Mouse (Mus musculus): Measurements from ENCODE around the gene Ankrd33b. TPM values are rescaled to one million over a fixed set of nuclear protein-coding genes. Genes with fewer than 3 reads are reported as not detected.

Ankrd33b gene
- polyA plus RNA-seq, 1 experiment from 2014 or later = 0.28 TPM

DNA sequence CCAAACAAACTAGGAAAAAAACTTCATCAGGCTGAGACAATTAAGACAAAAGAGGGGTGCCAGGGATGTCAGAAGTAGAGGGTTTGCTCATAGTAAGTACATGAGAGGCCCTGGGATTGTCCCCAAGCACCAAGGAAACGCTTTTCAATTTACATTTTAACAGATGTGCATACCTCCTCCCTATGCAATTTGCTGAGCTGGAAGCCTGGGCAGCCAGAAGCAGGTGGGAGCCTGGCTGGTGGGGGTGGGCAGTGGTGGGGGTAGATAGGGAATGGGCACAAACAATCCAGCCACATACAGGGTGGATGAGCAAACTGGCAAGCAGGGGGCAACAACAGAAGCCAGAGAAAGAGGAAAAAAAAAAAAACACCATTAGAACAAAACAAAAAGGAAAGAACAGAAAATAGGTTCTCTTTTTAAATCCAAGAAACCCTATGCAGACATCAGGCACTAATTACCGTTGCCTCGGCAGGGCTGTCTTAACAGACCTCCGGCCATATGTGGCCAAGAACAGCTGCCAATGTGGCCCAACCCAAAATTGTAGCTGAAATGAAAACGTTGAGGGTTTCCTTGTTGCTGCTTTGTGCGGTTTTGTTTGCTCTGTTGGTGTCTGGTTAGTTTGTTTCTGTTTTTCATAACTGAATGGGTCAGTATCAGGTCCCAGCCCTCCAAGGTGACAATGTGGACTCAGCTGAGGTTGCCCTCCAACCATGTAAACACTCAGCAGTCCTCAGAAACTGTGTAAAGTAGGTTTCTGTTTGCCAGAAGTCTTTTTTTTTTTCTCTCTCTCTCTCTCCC, 49.2 kb downstream of the Ankrd33b start:
- H3K27me3 ChIP-seq = no peaks in the 10 kb centered on the region
- no peaks in the 10 kb centered on the region for H3K4me1 ChIP-seq (replicated peaks)
- 51% methylated on average over 6 of the region's 6 CpGs for WGBS (ENCODE audit: insufficient replicate concordance)
- no peak overlapping the region for H3K27ac ChIP-seq
- 0 out of 2 replicates have a peak, but pooled peaks cover 4% of the 10 kb centered on the region for H3K9me3 ChIP-seq (replicated peaks)
- H3K36me3 ChIP-seq = no peaks in the 10 kb centered on the region
- ATAC-seq (ENCODE audit: low read depth) (no peak), DNase-seq (no peak)
- no peak overlapping the region for H3K9ac ChIP-seq
- no peak overlapping the region for H3K4me3 ChIP-seq (replicated peaks)
- H3K4me2 ChIP-seq = no peak overlapping the region

DNA sequence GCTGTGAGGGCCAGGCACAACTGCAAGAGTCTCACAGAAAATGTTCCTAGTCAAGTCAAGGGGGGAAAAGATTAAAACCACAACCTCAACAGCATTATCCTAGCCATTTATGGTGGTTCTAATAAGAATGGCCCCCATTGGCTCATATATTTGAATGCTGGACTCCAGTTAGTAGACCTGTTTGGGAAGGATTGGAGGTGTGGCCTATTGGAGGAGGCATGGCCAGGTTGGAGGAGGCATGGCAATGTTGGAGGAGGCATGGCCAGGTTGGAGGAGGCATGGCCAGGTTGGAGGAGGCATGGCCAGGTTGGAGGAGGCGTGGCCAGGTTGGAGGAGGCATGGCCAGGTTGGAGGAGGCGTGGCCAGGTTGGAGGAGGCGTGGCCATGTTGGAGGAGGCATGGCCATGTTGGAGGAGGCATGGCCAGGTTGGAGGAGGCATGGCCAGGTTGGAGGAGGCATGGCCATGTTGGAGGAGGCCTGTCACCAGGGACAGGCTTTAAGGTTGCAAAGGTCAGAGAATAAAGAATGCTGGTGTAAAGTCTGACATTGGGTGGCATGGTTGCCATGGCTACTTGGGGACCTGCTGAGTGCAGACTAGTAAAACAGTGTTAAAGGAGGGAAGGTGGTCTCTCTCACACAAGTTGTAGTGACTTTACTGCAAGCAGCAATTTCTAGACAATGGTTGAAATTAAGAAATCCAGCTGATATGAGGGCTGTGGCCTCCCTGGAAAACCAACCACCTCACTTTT, 50.3 kb downstream of the Ankrd33b start:
- no peaks in the 10 kb centered on the region for H3K36me3 ChIP-seq
- 0 out of 2 replicates have a peak, but pooled peaks cover 4% of the 10 kb centered on the region for H3K9me3 ChIP-seq (replicated peaks)
- no peaks in the 10 kb centered on the region for H3K27me3 ChIP-seq
- no peak overlapping the region for H3K27ac ChIP-seq
- DNase-seq = no peak
- ATAC-seq (ENCODE audit: low read depth) = no peak
- H3K4me1 ChIP-seq (replicated peaks) = no peaks in the 10 kb centered on the region
- H3K4me3 ChIP-seq (replicated peaks) = no peak overlapping the region
- no peak overlapping the region for H3K4me2 ChIP-seq
- 59% methylated on average over 3 of the region's 3 CpGs for WGBS (ENCODE audit: insufficient replicate concordance)
- no peak overlapping the region for H3K9ac ChIP-seq

DNA sequence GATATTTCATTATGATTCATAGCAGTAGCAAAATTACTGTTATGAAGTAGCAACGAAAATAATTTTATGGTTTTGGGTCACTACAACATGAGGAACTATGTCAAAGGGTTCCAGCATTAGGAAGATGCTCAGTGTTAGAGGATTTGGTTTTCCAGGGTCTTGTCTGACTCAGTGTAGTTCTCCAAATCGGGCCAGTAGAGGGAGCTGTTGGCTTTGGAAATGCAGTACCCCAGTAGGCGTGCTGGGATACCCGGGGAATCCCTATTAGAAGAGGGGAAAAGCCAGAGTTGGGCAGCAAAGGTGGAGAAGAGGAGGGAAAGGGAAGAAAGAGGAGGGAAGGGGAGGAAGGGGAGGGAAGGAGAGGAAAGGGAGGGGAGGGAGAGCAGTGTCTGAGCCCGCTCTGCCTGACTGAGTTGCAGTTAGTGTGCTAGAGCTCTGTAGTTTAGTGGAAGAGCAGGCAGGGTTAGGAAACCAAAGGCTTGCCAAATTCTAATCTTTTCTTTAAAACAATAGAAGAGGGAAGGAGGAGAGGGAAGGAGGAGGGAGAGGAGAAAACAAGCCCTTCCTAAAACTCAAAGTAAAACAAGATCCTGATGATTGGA, 51.8 kb downstream of the Ankrd33b start:
- Histone ChIP-seq H3K9ac (no peak overlapping the region), H3K4me1 (replicated peaks) (no peaks in the 10 kb centered on the region), H3K4me3 (replicated peaks) (no peak overlapping the region), H3K27ac (no peak overlapping the region), H3K9me3 (replicated peaks) (0 out of 2 replicates have a peak, but pooled peaks cover 4% of the 10 kb centered on the region), H3K27me3 (no peaks in the 10 kb centered on the region), H3K36me3 (no peaks in the 10 kb centered on the region), H3K4me2 (no peak overlapping the region)
- no peak for ATAC-seq (ENCODE audit: low read depth)
- 11% methylated on average over 5 of the region's 5 CpGs for WGBS (ENCODE audit: insufficient replicate concordance)
- peak; percentile 15 for DNase-seq

DNA sequence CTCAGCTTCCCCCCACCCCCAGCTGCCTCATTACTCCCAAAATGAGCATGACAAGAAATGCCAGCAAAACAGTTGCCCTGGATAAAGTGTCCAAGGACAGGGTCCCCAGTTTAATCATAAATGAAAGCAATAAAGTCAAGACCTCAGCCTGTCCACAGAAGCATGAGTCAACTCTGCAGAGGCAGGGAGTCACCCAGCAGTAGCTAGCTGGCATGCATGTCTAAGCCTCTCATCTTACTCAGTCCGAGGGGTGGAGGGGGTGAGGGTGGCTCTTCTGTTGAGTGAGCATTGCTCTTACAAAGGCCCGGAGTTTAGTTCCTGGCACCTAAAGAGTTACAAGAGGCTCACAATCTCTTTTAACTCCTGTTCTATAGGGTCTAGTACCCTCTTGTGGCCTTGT, 55.5 kb downstream of the Ankrd33b start:
- ATAC-seq (ENCODE audit: low read depth) = no peak
- WGBS (ENCODE audit: insufficient replicate concordance) = 55% methylated on average over 2 of the region's 2 CpGs
- DNase-seq = no peak
- H3K27ac ChIP-seq = no peak overlapping the region
- H3K4me1 ChIP-seq (replicated peaks) = no peaks in the 10 kb centered on the region
- H3K9me3 ChIP-seq (replicated peaks) = 0 out of 2 replicates have a peak, but pooled peaks cover 2% of the 10 kb centered on the region
- no peak overlapping the region for H3K4me2 ChIP-seq
- no peaks in the 10 kb centered on the region for H3K27me3 ChIP-seq
- no peaks in the 10 kb centered on the region for H3K36me3 ChIP-seq
- H3K4me3 ChIP-seq (replicated peaks) = no peak overlapping the region
- no peak overlapping the region for H3K9ac ChIP-seq

DNA sequence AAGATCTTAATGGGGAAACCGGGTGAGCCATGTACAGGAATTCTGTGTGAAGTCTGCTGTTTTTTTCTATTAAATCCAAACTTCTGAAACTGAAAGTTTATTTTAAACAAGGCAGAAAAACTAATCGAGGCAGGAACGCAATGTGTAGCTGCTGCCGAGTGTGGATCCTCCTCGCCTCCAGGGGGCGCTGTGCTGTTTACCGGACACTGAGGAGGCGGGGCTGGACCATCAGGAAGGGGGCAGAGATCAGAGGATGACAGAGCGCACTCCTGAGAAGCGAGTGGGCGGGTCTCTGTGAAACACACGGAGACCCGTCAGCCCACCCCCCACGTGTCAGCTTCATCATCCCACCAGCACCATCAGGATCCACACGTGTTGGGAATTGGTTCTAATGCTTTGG, 58.0 kb downstream of the Ankrd33b start:
- no peaks in the 10 kb centered on the region for H3K27me3 ChIP-seq
- no peak overlapping the region for H3K4me3 ChIP-seq (replicated peaks)
- no peak overlapping the region for H3K9ac ChIP-seq
- H3K36me3 ChIP-seq = no peaks in the 10 kb centered on the region
- no peaks in the 10 kb centered on the region for H3K9me3 ChIP-seq (replicated peaks)
- no peaks in the 10 kb centered on the region for H3K4me1 ChIP-seq (replicated peaks)
- H3K27ac ChIP-seq = no peak overlapping the region
- no peak overlapping the region for H3K4me2 ChIP-seq
- ATAC-seq (ENCODE audit: low read depth) = no peak
- whole genome bisulfite sequencing (ENCODE audit: insufficient replicate concordance) = 50% methylated on average over 15 of the region's 15 CpGs
- DNase-seq = no peak

DNA sequence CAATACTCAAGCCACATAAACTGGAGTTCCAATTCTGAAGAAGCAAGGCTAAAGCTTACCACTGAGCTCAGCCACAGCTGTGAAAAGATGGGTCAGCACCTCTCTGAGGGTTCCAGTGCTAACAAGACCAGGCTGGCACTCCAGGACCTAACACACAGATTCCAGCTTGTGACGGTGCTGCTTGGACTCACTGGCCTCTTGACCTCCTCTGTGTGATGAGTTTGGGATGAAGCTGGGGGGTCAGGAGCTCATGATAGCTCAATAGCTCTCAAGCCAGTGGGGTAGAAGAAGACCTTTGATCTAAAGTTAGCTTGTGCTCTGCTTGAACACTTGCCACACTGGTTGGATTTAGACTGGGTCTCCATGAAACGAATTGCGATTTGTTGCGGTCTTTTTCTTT, 60.8 kb downstream of the Ankrd33b start:
- Histone ChIP-seq H3K27ac (no peak overlapping the region), H3K4me1 (replicated peaks) (no peaks in the 10 kb centered on the region), H3K27me3 (no peaks in the 10 kb centered on the region), H3K9ac (no peak overlapping the region), H3K4me2 (no peak overlapping the region), H3K36me3 (no peaks in the 10 kb centered on the region), H3K9me3 (replicated peaks) (no peaks in the 10 kb centered on the region), H3K4me3 (replicated peaks) (no peak overlapping the region)
- DNase-seq (no peak), ATAC-seq (ENCODE audit: low read depth) (no peak)
- 79% methylated on average over 4 of the region's 4 CpGs for WGBS (ENCODE audit: insufficient replicate concordance)

DNA sequence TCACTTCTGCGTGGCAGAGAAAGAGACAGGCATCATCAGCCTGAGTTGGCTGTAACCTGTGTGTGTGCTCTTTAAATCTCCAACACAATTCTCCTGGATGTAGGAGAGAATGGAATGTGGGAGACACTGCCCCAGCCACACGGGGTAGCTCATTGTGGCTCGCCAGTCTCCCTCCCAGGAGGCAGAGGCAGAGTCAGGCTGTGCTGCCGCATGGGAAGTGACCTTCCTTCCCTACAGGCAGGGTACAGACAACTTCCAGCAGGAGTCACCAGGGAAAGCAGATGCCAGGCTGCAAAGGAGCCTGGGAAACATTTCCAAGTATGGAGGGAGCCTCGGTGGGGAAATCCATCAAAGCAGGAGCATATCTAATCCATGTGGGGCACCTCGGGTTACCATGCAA, 62.3 kb downstream of the Ankrd33b start:
- WGBS (ENCODE audit: insufficient replicate concordance) = 52% methylated on average over 6 of the region's 6 CpGs
- Histone ChIP-seq H3K27me3 (no peaks in the 10 kb centered on the region), H3K4me3 (replicated peaks) (no peak overlapping the region), H3K27ac (no peak overlapping the region), H3K9ac (no peak overlapping the region), H3K4me2 (no peak overlapping the region), H3K36me3 (no peaks in the 10 kb centered on the region), H3K4me1 (replicated peaks) (no peaks in the 10 kb centered on the region), H3K9me3 (replicated peaks) (no peaks in the 10 kb centered on the region)
- ATAC-seq (ENCODE audit: low read depth) (no peak), DNase-seq (no peak)

DNA sequence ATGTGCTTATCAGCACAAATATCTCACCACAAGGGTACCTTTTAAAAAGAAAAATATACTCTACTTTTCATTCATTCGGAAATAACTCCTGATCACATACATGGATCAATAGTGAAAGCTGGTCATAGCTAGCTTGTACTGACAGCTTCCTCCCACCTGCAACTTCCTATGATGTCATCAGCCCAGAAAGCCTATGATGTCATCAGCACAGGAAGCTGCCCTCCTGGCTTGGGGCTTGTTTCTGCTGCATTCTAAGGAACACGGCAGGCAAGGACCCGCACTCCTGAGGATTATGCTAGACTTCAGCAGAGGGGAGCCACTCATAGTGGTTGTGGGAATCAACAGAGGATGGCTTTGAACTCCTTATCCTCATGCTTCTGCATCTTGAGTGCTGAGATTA, 63.2 kb downstream of the Ankrd33b start:
- Histone ChIP-seq H3K27me3 (no peaks in the 10 kb centered on the region), H3K27ac (no peak overlapping the region), H3K4me3 (replicated peaks) (no peak overlapping the region), H3K36me3 (no peaks in the 10 kb centered on the region), H3K4me2 (no peak overlapping the region), H3K9me3 (replicated peaks) (no peaks in the 10 kb centered on the region), H3K9ac (no peak overlapping the region), H3K4me1 (replicated peaks) (no peaks in the 10 kb centered on the region)
- WGBS (ENCODE audit: insufficient replicate concordance) = 47% methylated on average over 3 of the region's 3 CpGs
- DNase-seq (no peak), ATAC-seq (ENCODE audit: low read depth) (no peak)

DNA sequence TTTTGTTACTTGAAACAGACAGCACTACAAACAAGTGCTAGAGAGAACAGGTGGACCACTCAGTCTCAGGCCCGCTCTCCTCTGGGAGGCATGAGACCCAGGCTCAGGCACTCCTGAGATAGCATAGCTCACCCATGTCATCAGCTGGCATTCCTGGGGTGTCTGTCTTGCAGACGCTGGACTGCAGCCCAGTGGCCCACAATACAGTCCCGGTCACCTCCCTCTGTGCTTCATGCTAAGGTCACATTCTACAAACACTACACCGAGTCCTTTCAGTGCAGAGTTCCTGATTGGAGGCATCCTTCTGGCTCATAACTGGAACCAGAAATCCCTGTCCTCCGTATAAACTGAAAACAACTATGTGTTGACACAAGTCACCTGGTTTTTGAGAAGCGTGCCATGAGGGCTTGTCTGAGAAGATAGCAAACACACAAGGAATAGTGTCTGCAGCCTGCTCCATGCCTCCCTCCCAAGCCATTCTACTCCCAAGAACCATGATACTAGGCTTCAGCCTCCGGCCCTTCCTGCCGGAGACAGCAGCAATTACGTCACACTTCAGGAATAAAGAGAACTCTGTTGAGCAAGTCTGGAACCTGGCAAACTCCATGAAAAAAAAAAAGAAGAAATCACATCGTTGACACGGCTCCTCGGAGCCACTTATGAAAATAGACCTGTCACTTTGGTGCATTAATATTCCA, 65.1 kb downstream of the Ankrd33b start:
- no peak overlapping the region for H3K27ac ChIP-seq
- H3K9ac ChIP-seq = no peak overlapping the region
- H3K9me3 ChIP-seq (replicated peaks) = no peaks in the 10 kb centered on the region
- ATAC-seq (ENCODE audit: low read depth) (no peak), DNase-seq (no peak)
- 60% methylated on average over 12 of the region's 12 CpGs for WGBS (ENCODE audit: insufficient replicate concordance)
- peaks cover 11% of the 10 kb centered on the region for H3K27me3 ChIP-seq
- H3K36me3 ChIP-seq = no peaks in the 10 kb centered on the region
- no peak overlapping the region for H3K4me3 ChIP-seq (replicated peaks)
- no peaks in the 10 kb centered on the region for H3K4me1 ChIP-seq (replicated peaks)
- H3K4me2 ChIP-seq = no peak overlapping the region

DNA sequence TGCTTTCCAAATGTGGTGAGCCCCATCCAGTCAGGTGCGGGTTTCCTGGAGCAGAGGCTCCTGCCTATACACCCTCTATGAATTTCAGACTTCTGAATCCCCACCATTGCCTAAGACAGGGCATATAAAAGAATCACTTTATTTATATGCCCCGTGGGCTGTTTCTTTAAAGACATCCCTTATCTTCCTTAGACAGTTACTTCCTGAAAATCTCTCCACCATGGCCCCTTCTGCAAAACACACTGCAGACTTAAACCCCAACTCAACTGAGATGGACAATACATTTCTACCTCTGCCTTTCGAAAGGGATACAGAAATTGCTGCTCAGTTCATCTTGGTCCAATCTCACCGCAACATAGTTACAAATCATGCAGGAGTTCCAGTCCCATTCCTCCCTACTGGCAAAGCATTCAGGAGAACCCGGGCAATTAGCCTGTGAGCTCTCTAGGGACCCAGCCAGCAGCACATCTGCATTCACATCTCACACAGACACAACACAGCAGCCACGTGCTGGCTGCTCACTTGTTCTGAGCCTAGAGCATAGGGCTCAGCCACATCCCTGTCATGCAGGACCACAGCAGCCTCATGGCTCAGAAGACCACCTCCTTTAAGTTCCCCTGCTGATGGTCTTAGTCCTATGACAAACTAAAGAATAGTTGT, 68.1 kb downstream of the Ankrd33b start:
- DNase-seq (no peak), ATAC-seq (ENCODE audit: low read depth) (no peak)
- Histone ChIP-seq H3K9me3 (replicated peaks) (no peaks in the 10 kb centered on the region), H3K4me1 (replicated peaks) (no peaks in the 10 kb centered on the region), H3K4me3 (replicated peaks) (no peak overlapping the region), H3K27me3 (peaks cover 38% of the 10 kb centered on the region), H3K9ac (no peak overlapping the region), H3K36me3 (no peaks in the 10 kb centered on the region), H3K4me2 (no peak overlapping the region), H3K27ac (no peak overlapping the region)
- WGBS (ENCODE audit: insufficient replicate concordance) = 26% methylated on average over 6 of the region's 6 CpGs

DNA sequence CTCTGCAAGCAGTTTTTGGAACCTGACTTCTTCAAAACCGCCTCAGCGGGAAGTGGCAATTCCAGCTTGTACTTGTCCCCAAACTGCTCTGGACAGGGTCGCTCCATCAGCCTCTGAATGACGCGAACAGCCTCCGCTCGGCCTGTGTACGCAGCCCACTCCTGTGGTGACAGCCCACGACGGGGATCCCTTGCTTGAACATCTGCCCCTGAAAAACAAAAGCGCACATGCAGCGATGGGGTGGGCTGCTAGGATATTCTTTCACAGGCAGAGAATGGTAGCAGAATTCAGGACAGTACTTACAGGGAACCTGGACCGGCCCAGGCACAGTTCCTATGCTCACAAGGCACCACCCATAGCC, 69.8 kb downstream of the Ankrd33b start:
- H3K9me3 ChIP-seq (replicated peaks) = no peaks in the 10 kb centered on the region
- peaks cover 38% of the 10 kb centered on the region for H3K27me3 ChIP-seq
- WGBS (ENCODE audit: insufficient replicate concordance) = 37% methylated on average over 13 of the region's 13 CpGs
- DNase-seq (no peak), ATAC-seq (ENCODE audit: low read depth) (no peak)
- H3K9ac ChIP-seq = no peak overlapping the region
- H3K4me2 ChIP-seq = no peak overlapping the region
- H3K27ac ChIP-seq = no peak overlapping the region
- no peaks in the 10 kb centered on the region for H3K4me1 ChIP-seq (replicated peaks)
- no peak overlapping the region for H3K4me3 ChIP-seq (replicated peaks)
- H3K36me3 ChIP-seq = no peaks in the 10 kb centered on the region
